Mouse (Mus musculus): Measurements from ENCODE around the gene Enpp3. TPM values are rescaled to one million over a fixed set of nuclear protein-coding genes. Genes with fewer than 3 reads are reported as not detected.

Enpp3 gene
- polyA plus RNA-seq, 1 experiment from 2014 or later: 6.7 TPM

Other genes with a start within 250 kb of the Enpp3 start
- 12.2 and 13.3 TPM in 2 replicates for gene Ccn2, start 247.4 kb downstream of the Enpp3 start, polyA plus RNA-seq (2015; fragmentation: Nextera tagmentation; extraction: Ambion mirVana)
- gene Enpp1, start 130.7 kb downstream of the Enpp3 start, polyA plus RNA-seq (2015; fragmentation: Nextera tagmentation; extraction: Ambion mirVana): 4.6 and 5.0 TPM in 2 replicates
- gene Med23, start 27.2 kb upstream of the Enpp3 start, polyA plus RNA-seq (2015; fragmentation: Nextera tagmentation; extraction: Ambion mirVana): 24.0 and 26.6 TPM in 2 replicates
- 2.2 and 3.1 TPM in 2 replicates for gene Arg1, start 84.7 kb upstream of the Enpp3 start, polyA plus RNA-seq (2015; fragmentation: Nextera tagmentation; extraction: Ambion mirVana)

Data from kidney, embryonic 16.5 days (tissue).